Mouse (Mus musculus) testis, adult 2 months (tissue): ENCODE measurements around the gene Kpna7.

ENCODE experiments used
- CTCF ChIP-seq: fragments of 200-500 bp; IDR thresholded peaks from 2 replicates; pipeline ENCODE4 v1.5.1; 2012; ENCODE audit warnings: low read depth, mild to moderate bottlenecking, inconsistent platforms, low read length, moderate library complexity; ENCODE audit not compliant: control insufficient read depth, insufficient read depth, insufficient replicate concordance
- POLR2A ChIP-seq: fragments of 200-500 bp; IDR thresholded peaks from 2 replicates; pipeline ENCODE4 v1.6.1; 2012; ENCODE audit warnings: low read depth, mild to moderate bottlenecking, inconsistent platforms, low read length, moderate library complexity; ENCODE audit not compliant: control insufficient read depth

DNA sequence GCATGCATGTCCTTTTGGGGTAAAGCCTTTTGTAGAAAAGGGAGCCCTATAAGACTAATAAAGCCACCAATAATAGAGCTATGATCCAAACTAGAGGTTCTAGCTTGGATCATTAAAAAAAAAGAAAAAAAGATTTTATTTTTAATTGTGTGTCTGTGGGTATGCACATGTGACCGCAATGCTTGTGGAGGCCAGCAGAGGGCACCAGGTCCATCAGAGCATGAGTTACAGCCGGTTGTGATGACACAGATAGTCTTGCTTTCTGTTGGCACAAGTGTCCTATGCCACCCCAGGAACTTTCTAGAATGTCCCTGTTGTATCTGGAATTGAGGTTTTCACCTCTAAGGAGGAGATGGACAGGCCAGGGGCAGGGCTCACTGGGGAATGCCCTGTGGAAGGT, 35.6 kb upstream of the Kpna7 start:
- TF ChIP-seq CTCF (peak; percentile 65; the same call in 1 of the 2 replicates), POLR2A (no peak)
